Mouse (Mus musculus) adrenal gland, adult 18-20 months (tissue): ENCODE measurements at regions not wholly inside any gene's neighbourhood (a gene's known extent, or its start where the extent isn't known, plus 50 kb on each side); places are given as distances from the start of the nearest gene placed in this dataset.

Source experiments
- DNase-seq, 2 experiments: peaks; one replicate each; pipeline ENCODE4 v3.0.0; 2021 to 2022; ENCODE audit warnings: low spot score in 2 of 2

DNA sequence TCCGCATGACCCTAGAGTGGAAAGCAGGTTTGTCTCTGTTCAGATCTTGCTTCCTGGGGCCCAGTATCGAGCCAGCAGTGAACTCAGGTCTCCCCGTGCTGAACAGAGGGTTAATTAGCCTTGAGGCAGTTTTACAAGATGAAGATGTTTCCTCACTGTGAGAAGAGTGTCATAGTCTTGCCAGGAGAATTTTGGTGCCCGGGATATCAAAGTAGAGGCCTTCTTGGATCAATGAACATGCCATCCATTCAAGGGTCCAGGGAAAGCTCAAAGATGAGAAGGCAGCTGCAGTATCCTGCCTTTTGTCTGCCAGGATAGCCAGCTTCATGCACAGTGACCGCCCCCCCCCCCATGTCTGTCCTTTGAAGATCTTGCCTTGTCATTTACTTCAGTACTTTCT, 114.2 kb upstream of the Mylip start:
- no peak for DNase-seq

- no peak for DNase-seq
These were observed 111.6 kb upstream of the Mylip start for GRCm38 (mm10) chr13:45277842-45278416.

DNA sequence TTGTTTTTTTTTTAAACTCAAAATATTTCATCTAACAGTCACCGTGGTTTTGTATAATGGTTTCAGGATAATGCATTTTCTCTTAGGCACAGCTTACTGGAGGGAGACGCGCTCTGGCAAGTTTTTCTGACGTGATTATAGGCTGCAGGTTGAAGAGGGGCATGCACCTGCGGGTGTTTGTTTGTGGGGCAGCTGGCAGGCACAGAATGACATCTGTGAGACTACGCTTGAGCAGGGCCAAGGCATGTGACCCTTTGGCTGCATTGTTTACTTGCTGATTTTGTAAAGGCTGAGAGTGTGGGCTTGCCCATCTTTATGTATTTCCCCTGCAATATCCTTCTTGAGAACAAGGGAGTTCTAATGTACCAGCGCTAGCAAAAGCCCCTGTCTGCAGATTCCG, 108.4 kb upstream of the Mylip start:
- no peak for DNase-seq

DNA sequence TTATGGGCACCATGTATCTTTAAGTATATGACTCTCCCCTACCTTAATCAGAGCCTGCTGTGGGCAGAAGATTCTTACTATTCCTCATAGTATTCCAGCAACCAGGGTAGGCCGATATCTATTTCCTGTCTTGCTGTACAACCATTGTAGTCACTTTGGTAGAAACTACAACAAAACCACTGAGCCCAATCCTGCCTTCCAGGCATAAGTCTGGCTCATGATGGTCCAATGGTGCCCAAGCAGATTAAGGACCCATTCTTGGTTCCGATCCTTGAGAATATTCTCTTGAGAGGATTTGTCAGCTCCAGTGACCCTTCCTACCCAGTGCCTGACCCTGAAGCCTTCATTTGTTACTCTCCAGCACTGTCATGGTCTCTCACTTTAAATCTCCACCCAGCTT, 102.9 kb upstream of the Mylip start:
- no peak for DNase-seq

GRCm38 (mm10) chr13:45287217-45287616, 102.3 kb upstream of the Mylip start:
- DNase-seq: no peak

DNA sequence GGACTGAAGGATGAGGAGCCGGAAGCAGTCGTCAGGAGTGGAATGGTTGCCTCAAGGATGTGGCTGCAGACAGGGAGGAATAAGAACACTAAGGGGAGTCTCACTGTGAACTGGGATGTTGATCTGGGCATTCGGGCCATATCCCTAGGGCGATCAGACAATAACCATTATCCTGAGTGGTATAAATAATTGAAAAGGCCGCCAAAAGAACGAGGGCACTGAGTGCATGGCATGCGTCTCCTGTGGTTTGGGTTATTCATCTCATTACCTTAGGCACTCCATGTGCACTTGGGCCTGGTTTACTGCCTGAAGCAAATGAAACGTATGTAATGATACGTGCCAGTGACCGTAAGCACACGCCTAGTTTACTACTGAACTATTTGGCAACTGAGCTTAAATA, 99.6 kb upstream of the Mylip start:
- DNase-seq: no peak

- no peak for DNase-seq
These were observed 94.9 kb upstream of the Mylip start for GRCm38 (mm10) chr13:45294691-45295090.

DNA sequence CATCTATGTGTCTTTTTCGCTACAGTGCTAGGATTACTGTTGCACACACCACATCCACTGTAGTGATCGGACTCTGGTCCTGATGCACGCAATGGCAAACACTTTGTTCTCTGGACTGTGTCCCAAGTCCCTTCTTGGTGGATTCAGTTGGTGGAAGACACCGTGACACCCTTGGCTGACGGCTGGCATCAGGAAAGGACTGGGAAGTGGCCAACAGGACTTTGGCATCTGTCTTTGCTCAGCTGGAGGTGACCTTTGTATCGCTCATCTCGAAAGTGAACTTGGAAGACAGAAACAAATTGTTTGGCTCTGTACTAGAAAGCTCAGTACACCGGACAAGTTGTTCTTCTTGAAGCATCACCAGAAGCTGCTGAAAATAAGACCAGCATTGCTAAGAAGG, 88.9 kb upstream of the Mylip start:
- no peak for DNase-seq

DNA sequence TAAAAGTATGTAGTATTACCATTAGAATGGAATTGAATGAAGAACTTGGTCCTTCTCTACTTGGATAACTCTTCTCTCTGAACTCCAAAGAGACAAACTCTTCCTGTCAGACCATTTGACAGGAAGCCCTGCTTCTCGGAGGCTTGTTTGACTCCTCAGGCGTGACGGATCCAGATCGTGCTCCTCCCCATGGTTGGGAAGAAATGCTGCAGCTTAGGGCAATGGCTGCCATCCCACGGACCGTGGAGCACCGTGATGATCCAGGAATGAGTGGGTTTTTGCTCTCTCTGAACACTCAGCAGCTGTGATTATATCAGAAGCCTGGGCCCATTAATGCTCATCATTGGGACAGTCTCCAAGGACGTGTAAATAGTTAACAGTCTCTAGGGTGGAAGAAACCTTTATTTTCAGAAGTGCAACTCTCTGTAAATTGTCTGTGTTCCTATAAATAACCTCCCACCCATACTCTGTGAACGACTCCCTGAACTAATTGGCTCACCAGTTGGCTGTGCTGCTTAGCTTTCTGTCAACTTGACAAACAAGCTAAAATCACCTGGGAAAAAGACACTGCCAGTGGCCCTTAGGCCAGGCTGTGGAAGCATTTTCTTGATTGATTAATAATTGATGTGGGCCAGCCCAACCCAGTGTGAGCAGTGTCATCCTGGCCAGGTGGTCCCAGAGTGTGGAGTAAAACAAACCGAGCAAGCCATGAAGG, 88.2 kb upstream of the Mylip start:
- no peak for DNase-seq

GRCm38 (mm10) chr13:45302796-45303195, 86.7 kb upstream of the Mylip start:
- no peak for DNase-seq

GRCm38 (mm10) chr13:45306177-45306576, 83.4 kb upstream of the Mylip start:
- DNase-seq: no peak

GRCm38 (mm10) chr13:45307226-45307625, 82.3 kb upstream of the Mylip start:
- no peak for DNase-seq

- no peak for DNase-seq
These were observed 69.9 kb upstream of the Mylip start for GRCm38 (mm10) chr13:45319646-45320045.

- no peak for DNase-seq
These were observed 63.7 kb upstream of the Mylip start for GRCm38 (mm10) chr13:45325736-45326293.

DNA sequence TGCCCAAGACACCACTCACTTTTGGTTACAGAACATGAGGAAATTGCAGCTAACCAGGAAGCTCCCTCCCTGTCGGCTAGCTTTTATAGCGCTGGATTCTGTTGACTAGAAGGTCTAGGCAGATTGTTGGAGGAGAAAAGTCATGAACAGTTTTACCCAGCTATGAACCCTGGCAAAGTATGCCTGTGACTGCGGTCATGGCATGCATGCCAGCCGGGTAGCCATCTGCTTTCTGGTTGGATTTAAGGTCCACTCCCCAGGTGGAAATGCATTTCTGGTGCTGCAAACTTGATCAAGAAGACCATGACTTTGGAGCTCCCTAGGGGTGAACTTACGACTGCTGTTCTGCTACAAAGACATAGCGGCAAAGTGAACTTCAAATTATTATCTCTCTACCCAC, 62.8 kb upstream of the Mylip start:
- DNase-seq: no peak

DNA sequence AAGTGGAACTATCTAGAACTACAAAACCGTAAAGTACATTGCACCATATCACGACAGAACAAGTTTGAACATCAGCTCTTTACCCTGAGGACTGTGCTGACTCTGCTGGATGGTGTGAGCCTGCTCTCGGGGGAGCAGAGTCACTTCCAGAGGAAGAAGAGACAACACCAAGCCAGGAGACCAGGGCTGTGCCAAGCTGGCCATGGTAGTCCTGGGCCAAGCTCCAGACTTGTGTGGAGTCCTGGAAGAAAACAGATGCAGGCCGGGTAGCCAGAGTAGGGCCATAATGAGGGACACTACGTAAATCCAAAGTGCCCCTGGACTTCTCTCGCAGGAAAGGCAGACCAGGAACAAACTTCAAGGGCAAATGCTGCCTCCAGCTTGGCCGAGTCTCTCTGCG, 59.0 kb upstream of the Mylip start:
- DNase-seq: no peak

GRCm38 (mm10) chr13:45332031-45332430, 57.5 kb upstream of the Mylip start:
- no peak for DNase-seq

DNA sequence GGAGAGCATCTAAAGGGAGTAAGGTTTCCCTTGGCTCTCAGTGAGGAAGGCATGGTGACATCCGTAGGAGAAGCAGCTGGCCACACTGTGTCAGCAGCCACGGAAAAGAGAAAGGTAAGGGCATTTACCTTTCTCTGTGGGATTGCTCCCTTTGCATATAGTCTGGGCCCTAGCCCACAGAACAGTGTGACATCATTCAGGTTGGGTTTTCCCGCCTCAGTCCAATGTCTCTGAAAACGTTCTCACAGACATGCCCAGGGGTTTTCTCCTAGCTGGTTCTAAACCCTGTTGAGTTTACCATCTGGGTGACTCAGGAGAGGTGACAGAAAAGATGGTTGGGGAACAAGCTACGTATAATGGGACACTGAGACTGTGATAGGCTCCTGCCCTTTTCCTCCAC, 55.9 kb upstream of the Mylip start:
- no peak for DNase-seq
